Mouse (Mus musculus) stomach, embryonic 16.5 days (tissue): ENCODE data around the gene Ccnl2. TPM values are rescaled to one million over a fixed set of nuclear protein-coding genes. Genes with fewer than 3 reads are reported as not detected.
"Not testable (repeated sequence)": the region's sequence is repeated elsewhere in the genome, so short reads cannot be mapped to it uniquely, and the experiment has no call there.

Experiments used
- ATAC-seq: fragments of 200-750 bp; cut with Nextera tagmentation; 2 replicates; pipeline ENCODE4 v1.8.0; 2017; ENCODE audit warnings: moderate number of reproducible peaks, moderate TSS enrichment; ENCODE audit not compliant: insufficient read depth, low FRiP score
- H3K27ac ChIP-seq: fragments of 300-500 bp; sonication (generic); 2 replicates; pipeline ENCODE4 v1.5.1; 2014; ENCODE audit warnings: low read length
- H3K27me3 ChIP-seq: fragments of 300-500 bp; sonication (generic); 2 replicates; pipeline ENCODE4 v1.6.1; 2014; ENCODE audit warnings: low read length, control low read depth, mixed read lengths; ENCODE audit not compliant: control insufficient read depth, insufficient read depth
- H3K36me3 ChIP-seq: fragments of 300-500 bp; sonication (generic); 2 replicates; pipeline ENCODE4 v1.6.1; 2014; ENCODE audit warnings: low read length; ENCODE audit not compliant: control insufficient read depth, insufficient read depth
- H3K4me1 ChIP-seq: fragments of 300-500 bp; sonication (generic); 2 replicates; pipeline ENCODE4 v1.6.1; 2014; ENCODE audit warnings: low read length, control low read depth, mixed read lengths; ENCODE audit not compliant: control insufficient read depth, insufficient read depth
- H3K4me2 ChIP-seq: fragments of 300-500 bp; sonication (generic); 2 replicates; pipeline ENCODE4 v1.6.1; 2014; ENCODE audit warnings: low read depth, low read length, mixed read lengths
- H3K4me3 ChIP-seq: fragments of 300-500 bp; sonication (generic); replicated peaks from 2 replicates; pipeline ENCODE4 v1.5.1; 2014; ENCODE audit warnings: mild to moderate bottlenecking, low read length
- H3K9ac ChIP-seq: fragments of 300-500 bp; sonication (generic); 2 replicates; pipeline ENCODE4 v1.6.1; 2014; ENCODE audit warnings: low read length
- H3K9me3 ChIP-seq: fragments of 300-500 bp; sonication (generic); replicated peaks from 2 replicates; pipeline ENCODE4 v1.6.1; 2016; ENCODE audit warnings: low read length, control low read depth; ENCODE audit not compliant: control insufficient read depth
- WGBS: fragments of 180-500 bp; shearing (Covaris S2); extraction: QIAGEN DNeasy Blood & Tissue Kit; methylation state at CpG from one replicate; pipeline ENCODE4 v1.1.7; 2014; 5-methylcytosine and 5-hydroxymethylcytosine counted together
- polyA plus RNA-seq: library from polyadenylated mRNA; unstranded; fragments of >200 nt; fragmentation: Nextera tagmentation; extraction: Ambion mirVana; gene quantifications from 2 replicates; pipeline ENCODE4 v1.2.1, GENCODE M21; 2015

Gene Ccnl2
- polyA plus RNA-seq, 1 experiment from 2014 or later, result 173 TPM

DNA sequence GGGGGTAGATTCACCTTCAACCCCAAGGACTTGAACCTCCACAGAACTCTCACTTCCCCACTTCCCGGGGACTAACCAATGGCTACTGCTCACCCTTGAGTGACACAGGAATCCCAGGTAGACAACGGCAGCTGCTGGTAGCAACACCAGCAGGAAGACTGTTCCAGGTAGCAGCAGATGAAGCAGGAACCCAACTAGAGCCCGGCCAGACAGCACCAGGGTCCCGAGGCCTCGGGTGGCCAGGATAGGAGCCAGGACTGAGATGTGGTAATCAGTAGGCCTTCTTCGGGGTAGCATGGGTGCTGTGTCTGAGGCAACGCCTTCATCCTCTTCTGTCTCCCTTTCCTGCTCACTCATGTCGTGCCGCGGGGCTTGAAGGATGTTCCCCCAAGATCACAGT, 27.0 kb upstream of the Ccnl2 start:
- 79% methylated on average over 10 of the region's 10 CpGs for WGBS
- Histone ChIP-seq H3K9me3 (no peaks in the 10 kb centered on the region), H3K27ac (no peak overlapping the region)

DNA sequence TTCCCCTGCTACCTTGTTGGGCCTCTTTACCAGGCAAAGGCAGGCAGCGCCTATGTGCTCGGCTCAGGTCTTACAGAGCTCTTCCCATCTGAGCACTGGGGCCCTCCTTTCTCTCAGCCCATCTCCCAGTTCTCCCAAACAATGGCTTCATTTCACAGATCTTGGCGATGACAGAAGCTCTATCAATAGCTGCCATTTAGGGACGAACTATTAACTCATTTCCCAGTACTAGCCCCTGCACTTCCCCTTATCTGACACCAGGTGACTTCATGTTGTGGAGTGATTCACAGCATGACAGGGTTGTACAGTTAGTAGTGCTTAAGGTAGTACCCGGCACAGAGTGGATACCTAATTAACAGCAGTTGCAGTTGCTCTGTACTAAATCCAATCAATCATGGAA, 26.5 kb upstream of the Ccnl2 start, which contains the start of gene Tmem88b:
Gene Tmem88b, minus strand, starts transcription at position 56 of the 400 bp plus-strand sequence.
- no peak within 1 kb of the TSS for H3K27ac ChIP-seq
- ATAC-seq, result no peak
- peak within 1 kb of the TSS; percentile 92 for H3K9ac ChIP-seq
- H3K4me3 ChIP-seq, result peak within 1 kb of the TSS; percentile 68
- peak within 1 kb of the TSS; percentile 76 for H3K4me2 ChIP-seq
- WGBS, result 67% methylated on average over 5 of the region's 5 CpGs
- peaks cover 6% of the 10 kb centered on the region; the same call in 1 of the 2 replicates for H3K4me1 ChIP-seq
- no peaks in the 10 kb centered on the region for H3K36me3 ChIP-seq
- H3K9me3 ChIP-seq, result no peaks in the 10 kb centered on the region
- no peaks in the 10 kb centered on the region for H3K27me3 ChIP-seq

More for the DNA sequence above, 27.0 kb upstream of the Ccnl2 start:
- peaks cover 7% of the 10 kb centered on the region; the same call in 1 of the 2 replicates for H3K4me1 ChIP-seq
- no peak for ATAC-seq
- H3K27me3 ChIP-seq, result no peaks in the 10 kb centered on the region
- H3K4me2 ChIP-seq, result no peak overlapping the region
- H3K36me3 ChIP-seq, result no peaks in the 10 kb centered on the region
- H3K4me3 ChIP-seq, result no peak overlapping the region
- H3K9ac ChIP-seq, result peak overlapping the region; percentile 9; the same call in 1 of the 2 replicates

DNA sequence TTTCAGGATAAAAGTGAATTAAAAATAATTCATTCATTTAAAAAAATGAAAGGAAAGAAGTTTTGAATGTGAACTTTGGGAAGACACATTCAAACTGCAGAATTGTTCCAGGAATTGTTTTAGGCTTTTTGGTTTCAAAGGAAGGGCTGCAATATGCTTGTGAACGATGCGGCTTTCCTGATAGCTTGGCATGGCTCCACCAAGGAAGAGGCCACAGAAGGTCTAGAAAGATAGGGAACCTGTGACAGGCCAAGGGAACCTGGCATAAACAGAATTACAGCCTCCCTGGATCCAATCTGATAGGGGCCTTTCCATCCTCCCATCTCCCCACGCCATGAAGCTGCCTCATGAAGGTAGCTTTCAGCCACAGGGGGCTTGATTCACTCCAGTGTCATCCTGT, 24.0 kb upstream of the Ccnl2 start:
- ATAC-seq, result no peak
- 66% methylated on average over 3 of the region's 3 CpGs for WGBS

DNA sequence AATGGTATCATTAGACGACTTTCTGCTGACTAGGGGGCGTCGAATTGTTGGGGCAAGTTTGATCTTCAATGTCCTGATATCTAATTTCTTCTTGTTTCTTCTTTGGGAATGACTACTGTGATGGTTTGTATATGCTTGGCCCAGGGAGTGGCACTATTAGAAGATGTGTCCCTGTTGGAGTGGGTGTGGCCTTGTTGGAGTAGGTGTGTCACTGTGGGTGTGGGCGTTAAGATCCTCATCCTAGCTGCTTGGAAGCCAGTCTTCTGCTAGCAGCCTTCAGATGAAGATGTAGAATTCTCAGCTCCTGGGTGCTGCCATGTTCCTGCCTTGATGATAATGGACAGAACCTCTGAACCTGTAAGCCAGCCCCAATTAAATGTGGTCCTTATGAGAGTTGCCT, 23.5 kb upstream of the Ccnl2 start:
- H3K27me3 ChIP-seq, H3K4me3 ChIP-seq, H3K36me3 ChIP-seq, H3K27ac ChIP-seq, H3K4me1 ChIP-seq, H3K9me3 ChIP-seq, H3K9ac ChIP-seq, H3K4me2 ChIP-seq, ATAC-seq: not testable (repeated sequence)
- 70% methylated on average over 4 of the region's 4 CpGs for WGBS

More for the DNA sequence above, 24.0 kb upstream of the Ccnl2 start:
- no peaks in the 10 kb centered on the region for H3K9me3 ChIP-seq
- H3K9ac ChIP-seq, result no peak overlapping the region
- H3K27me3 ChIP-seq, result no peaks in the 10 kb centered on the region
- H3K36me3 ChIP-seq, result no peaks in the 10 kb centered on the region
- no peak overlapping the region for H3K4me3 ChIP-seq
- H3K27ac ChIP-seq, result no peak overlapping the region
- peaks cover 4% of the 10 kb centered on the region; the same call in 1 of the 2 replicates for H3K4me1 ChIP-seq
- H3K4me2 ChIP-seq, result no peak overlapping the region

DNA sequence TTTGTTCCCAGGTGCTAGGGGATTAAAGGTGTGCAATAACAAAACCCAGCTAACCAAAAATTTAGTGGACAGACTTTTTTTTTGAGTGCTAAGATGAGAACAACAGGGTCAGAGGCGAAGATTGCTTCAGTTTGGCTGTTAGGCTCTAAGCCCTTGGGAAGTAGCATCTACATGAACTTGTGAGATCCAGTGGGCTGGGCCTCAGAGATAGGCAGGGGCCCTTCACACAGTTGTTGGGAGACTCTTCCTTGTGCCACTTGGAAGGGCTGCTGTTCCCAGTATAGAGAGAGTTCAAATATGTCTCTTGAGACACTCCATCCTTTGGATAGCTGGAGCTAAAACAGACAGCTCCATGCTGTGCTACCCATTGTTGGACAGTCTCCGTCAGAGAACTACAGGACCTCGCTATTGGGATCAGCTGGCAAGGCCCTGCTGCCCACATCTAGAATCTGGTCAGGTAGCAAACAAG, 22.2 kb upstream of the Ccnl2 start, which contains the start of gene Ankrd65:
Gene Ankrd65, plus strand, starts transcription at position 419 of the 469 bp plus-strand sequence.
- no peak within 1 kb of the TSS for H3K4me2 ChIP-seq
- no peak for ATAC-seq
- no peaks in the 10 kb centered on the region for H3K27me3 ChIP-seq
- peak within 1 kb of the TSS; percentile 14; the same call in 1 of the 2 replicates for H3K9ac ChIP-seq
- no peaks in the 10 kb centered on the region for H3K9me3 ChIP-seq
- H3K4me1 ChIP-seq, result no peaks in the 10 kb centered on the region
- peak within 1 kb of the TSS; percentile 74 for H3K27ac ChIP-seq
- no peaks in the 10 kb centered on the region for H3K36me3 ChIP-seq
- 87% methylated on average over 3 of the region's 3 CpGs for WGBS
- H3K4me3 ChIP-seq, result no peak within 1 kb of the TSS

DNA sequence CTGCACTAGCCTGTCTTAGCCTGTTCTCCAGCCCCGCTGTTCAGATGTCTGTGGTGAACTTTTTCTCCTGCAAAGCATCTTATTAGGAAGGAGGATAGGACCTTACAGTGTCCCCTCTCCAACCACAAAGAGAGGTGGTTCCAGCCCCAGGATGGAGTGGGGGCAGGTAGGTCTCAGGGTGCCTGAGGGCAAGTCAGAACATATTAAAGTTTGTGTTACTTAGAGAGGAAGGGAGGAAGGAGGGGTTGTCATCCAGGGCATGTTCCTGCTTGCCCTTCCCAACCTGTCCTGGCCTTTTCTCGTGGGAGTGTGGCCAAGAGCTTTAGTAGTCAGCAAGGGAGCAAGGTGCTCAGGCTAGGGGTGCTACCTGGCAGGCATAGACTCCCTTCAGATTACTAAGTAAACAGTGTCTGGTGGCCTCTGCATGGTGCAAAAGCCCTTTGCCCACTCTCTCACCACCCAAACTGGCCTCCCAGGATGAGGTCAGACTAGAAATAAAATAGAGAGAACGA, 21.6 kb upstream of the Ccnl2 start:
- H3K36me3 ChIP-seq, result no peaks in the 10 kb centered on the region
- H3K27me3 ChIP-seq, result no peaks in the 10 kb centered on the region
- no peaks in the 10 kb centered on the region for H3K4me1 ChIP-seq
- H3K9ac ChIP-seq, result peak overlapping the region; percentile 14; the same call in 1 of the 2 replicates
- ATAC-seq, result peak; percentile 62
- H3K27ac ChIP-seq, result peak overlapping the region; percentile 74
- H3K4me2 ChIP-seq, result no peak overlapping the region
- H3K4me3 ChIP-seq, result no peak overlapping the region
- 35% methylated on average over 3 of the region's 3 CpGs for WGBS
- no peaks in the 10 kb centered on the region for H3K9me3 ChIP-seq

DNA sequence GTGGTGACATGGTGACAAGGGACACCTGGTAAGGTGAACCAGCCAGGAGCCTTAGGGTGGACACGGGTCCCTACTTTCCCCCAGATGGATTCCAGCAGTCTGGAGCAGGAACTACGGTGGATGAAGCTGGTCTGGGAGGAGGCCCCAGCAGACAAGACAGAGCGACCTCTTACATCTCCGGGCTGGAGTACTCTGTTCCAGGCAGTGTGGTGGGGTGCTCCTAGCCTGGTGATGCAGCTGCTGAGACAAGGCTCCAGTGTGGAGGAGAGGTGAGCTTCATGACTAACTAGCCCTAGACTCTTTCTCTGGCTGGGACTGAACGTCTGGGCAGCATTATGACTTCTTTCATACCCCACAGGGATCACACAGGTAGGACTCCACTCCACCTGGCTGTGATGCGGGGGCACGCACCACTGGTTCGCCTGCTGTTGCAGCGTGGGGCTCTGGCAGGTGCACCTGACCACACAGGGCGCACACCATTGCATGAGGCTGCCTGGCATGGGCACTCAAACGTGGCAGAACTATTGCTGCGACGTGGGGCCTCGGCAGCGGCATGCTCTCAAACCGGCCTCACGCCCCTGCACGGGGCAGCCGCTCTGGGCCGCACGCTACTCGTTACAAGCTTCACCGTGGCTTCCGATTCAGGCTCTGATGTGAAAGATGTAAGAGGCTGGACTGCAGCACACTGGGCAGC, 20.9 kb upstream of the Ccnl2 start:
- Histone ChIP-seq H3K9ac (no peak overlapping the region; the same call in 1 of the 2 replicates), H3K4me1 (no peaks in the 10 kb centered on the region), H3K36me3 (no peaks in the 10 kb centered on the region), H3K27me3 (no peaks in the 10 kb centered on the region), H3K4me2 (no peak overlapping the region), H3K4me3 (no peak overlapping the region), H3K9me3 (no peaks in the 10 kb centered on the region), H3K27ac (peak overlapping the region; percentile 72)
- no peak for ATAC-seq
- WGBS, result 69% methylated on average over 24 of the region's 24 CpGs

DNA sequence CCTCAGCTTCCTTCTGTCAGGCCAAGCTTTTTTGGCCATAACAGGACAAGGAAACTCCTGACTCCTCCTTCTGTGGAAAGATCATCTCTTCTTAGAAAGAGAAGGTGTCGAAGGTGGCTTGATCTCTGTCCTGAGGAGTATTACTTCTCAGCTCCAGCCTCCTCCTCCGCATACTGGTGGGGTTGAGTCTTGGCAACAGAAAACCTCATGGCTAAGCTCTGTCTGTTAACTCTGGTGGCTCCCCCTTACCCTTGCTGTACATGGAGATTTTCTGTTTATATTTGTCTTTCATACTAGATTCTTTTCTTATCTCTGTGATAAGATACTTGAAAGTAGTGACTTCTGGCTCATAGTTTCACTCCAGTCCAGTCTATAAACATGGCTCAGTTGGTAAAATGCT, 18.6 kb upstream of the Ccnl2 start:
- no peak overlapping the region for H3K4me2 ChIP-seq
- ATAC-seq, result no peak
- 47% methylated on average over 2 of the region's 2 CpGs for WGBS

DNA sequence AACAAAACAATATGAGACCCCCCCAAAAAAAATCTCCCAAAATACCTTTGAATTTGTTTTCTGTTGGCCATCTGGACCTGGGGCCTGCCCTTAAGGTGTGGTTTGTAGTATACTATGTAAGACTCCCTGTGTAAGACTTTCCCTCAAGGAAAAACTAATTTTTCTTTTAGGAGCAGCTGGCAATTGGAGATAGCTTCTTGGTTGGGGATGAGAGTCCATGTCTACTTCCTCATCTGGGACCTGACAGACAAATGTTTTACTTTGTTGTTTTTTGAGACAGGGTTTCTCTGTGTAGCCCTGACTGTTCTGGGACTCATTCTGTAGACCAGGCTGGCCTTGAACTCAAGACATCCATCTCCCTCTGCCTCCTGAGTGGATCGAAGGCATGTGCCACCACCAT, 10.2 kb upstream of the Ccnl2 start:
- H3K4me3 ChIP-seq, result no peak overlapping the region
- peaks cover 4% of the 10 kb centered on the region for H3K4me1 ChIP-seq
- H3K9ac ChIP-seq, result no peak overlapping the region
- no peaks in the 10 kb centered on the region for H3K9me3 ChIP-seq
- H3K27ac ChIP-seq, result no peak overlapping the region
- H3K36me3 ChIP-seq, result no peaks in the 10 kb centered on the region
- WGBS, result 93% methylated on average over 1 of the region's 1 CpGs
- H3K4me2 ChIP-seq, result no peak overlapping the region
- no peak for ATAC-seq
- no peaks in the 10 kb centered on the region for H3K27me3 ChIP-seq

More for the DNA sequence above, 18.6 kb upstream of the Ccnl2 start:
- Histone ChIP-seq H3K4me3 (no peak overlapping the region), H3K4me1 (no peaks in the 10 kb centered on the region), H3K9me3 (no peaks in the 10 kb centered on the region), H3K27ac (no peak overlapping the region), H3K9ac (no peak overlapping the region), H3K36me3 (no peaks in the 10 kb centered on the region), H3K27me3 (no peaks in the 10 kb centered on the region)
